9 mouse cellular contexts compared by ENCODE assay signal in the genomic region with DNA sequence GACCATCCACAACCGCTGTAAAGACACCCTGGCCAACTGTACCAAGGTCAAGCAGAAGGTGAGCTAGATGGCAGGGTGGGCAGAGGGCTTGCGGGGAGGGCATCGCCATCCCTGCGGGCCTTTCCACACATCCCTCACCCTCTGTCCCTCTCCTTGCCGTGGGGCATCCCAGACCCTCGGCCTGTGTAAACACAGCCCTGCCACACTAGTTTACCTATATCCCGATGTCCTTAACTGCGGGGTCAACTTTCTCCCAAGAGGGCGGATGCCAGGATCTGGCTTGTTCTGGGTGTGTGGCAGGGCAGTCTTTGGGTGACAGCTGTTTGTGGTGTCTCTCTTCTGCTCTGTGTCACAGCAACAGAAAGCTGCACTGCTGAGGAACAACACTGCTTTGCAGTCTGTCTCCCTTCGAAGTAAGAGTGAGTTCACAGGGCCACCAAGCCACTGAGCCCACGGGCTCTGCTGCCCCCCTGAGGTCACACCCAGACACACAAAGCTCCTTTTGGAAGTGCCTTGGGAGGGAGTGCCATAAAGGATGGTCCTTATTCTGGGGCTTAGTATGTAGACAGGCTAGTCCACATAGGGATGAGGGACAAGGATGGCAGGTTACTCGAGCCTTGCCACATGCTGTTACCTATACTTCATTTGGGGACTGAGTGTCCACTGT. TPM values are rescaled to one million over a fixed set of nuclear protein-coding genes. Genes with fewer than 3 reads are reported as not detected.
DNase-seq lines count a peak whose midpoint lies in the region; ATAC-seq and TF ChIP-seq lines count a peak whose summit lies in the region.
"Had no signal": no experiment of that assay in that cellular context is flagged by ENCODE, and none has a peak within 500 bp of the region (broad histone marks: within the 10 kb centered on the region; RNA-seq: fewer than 3 reads in every experiment).

No protein-coding gene starts in this region.

- peak; percentile 44 for DNase-seq in gastrocnemius, adult 18-20 months (ENCODE audit: low spot score)
- DNase-seq in gastrocnemius, postnatal 25 days: no peak
- DNase-seq in neural tube, embryonic 11.5 days (ENCODE audit: low spot score): peak; percentile 50
- DNase-seq in neural tube, embryonic 10.5 days (ENCODE audit: extremely low spot score, low spot score): no peak
- DNase-seq in induced T-regulatory cell, adult 2 months (ENCODE audit: low read depth): peak; percentile 53
- DNase-seq in frontal cortex, postnatal 36 days (ENCODE audit: low spot score in 2 of 2): no peak
- DNase-seq in layer of hippocampus, adult 9-10 months (ENCODE audit: low spot score): no peak

- no peaks in the 10 kb centered on the region for H3K4me1 ChIP-seq in neural tube, embryonic 11.5 days (ENCODE audit: control insufficient read depth, insufficient read depth, low read length)
- no peaks in the 10 kb centered on the region for H3K4me1 ChIP-seq in small intestine, adult 2 months (ENCODE audit: control insufficient read depth, insufficient read depth, insufficient read length, low read length)
- H3K4me1 ChIP-seq: limb, embryonic 12.5 days had no signal

- no peak overlapping the region for H3K27ac ChIP-seq in neural tube, embryonic 11.5 days (ENCODE audit: low read depth, low read length)
- no peak overlapping the region for H3K27ac ChIP-seq in small intestine, adult 2 months (ENCODE audit: insufficient read depth, low read depth, low read length)
- H3K27ac ChIP-seq: limb, embryonic 12.5 days had no signal

- peaks cover 53% of the 10 kb centered on the region for H3K36me3 ChIP-seq in neural tube, embryonic 11.5 days (ENCODE audit: control insufficient read depth, insufficient read depth, low read length)
- peaks cover 83% of the 10 kb centered on the region for H3K36me3 ChIP-seq in small intestine, adult 2 months (ENCODE audit: control insufficient read depth, insufficient read depth, low read length)

- TF ChIP-seq CTCF in small intestine, adult 2 months (IDR thresholded peaks at IDR 0.05; ENCODE audit: extremely low read depth, insufficient read length, insufficient replicate concordance, low read depth, low read length): peak; percentile 58; the same call in 1 of the 2 replicates

- TF ChIP-seq POLR2A in small intestine, adult 2 months (IDR thresholded peaks at IDR 0.05; ENCODE audit: low read depth, low read length): no peak

- no peaks in the 10 kb centered on the region for H3K27me3 ChIP-seq in neural tube, embryonic 11.5 days (ENCODE audit: control insufficient read depth, insufficient read depth, low read length)
- H3K27me3 ChIP-seq in small intestine, adult 2 months (ENCODE audit: control insufficient read depth, insufficient read depth, low read length): no peaks in the 10 kb centered on the region
- H3K27me3 ChIP-seq: limb, embryonic 12.5 days had no signal

- H3K9me3 ChIP-seq in neural tube, embryonic 11.5 days (ENCODE audit: control insufficient read depth, low read length): no peaks in the 10 kb centered on the region
- H3K9me3 ChIP-seq: limb, embryonic 12.5 days had no signal

- H3K9ac ChIP-seq in neural tube, embryonic 11.5 days (ENCODE audit: low read length): no peak overlapping the region
- H3K9ac ChIP-seq: limb, embryonic 12.5 days had no signal

- WGBS in neural tube, embryonic 11.5 days: 82% methylated on average over 12 of the region's 12 CpGs
- WGBS in small intestine, adult 2 months: 66% methylated on average over 12 of the region's 12 CpGs

- H3K4me2 ChIP-seq in neural tube, embryonic 11.5 days (ENCODE audit: low read depth): no peak overlapping the region
- H3K4me2 ChIP-seq: limb, embryonic 12.5 days had no signal

- no peak for ATAC-seq in neural tube, embryonic 11.5 days (ENCODE audit: insufficient read depth, low FRiP score, low TSS enrichment)

- H3K4me3 ChIP-seq in neural tube, embryonic 11.5 days (ENCODE audit: low read depth, low read length): no peak overlapping the region
- no peak overlapping the region for H3K4me3 ChIP-seq in small intestine, adult 2 months (ENCODE audit: low read depth, low read length)
- H3K4me3 ChIP-seq: limb, embryonic 12.5 days had no signal

RNA-seq across cellular contexts. Expression of gene Rxfp4, which starts 20.9 kb away (rescaled TPM):
- not detected for total RNA-seq in gastrocnemius, adult 18-20 months (2021)
- total RNA-seq in gastrocnemius, postnatal 25 days (2021): not detected
- not detected in 2 replicates for polyA plus RNA-seq in neural tube, embryonic 11.5 days (2014; fragmentation: Nextera tagmentation; extraction: Ambion mirVana)
- polyA plus RNA-seq in small intestine, adult 2 months (2012; rRNA removed): not detected in 2 replicates
- polyA plus RNA-seq: limb, embryonic 12.5 days had no signal

RNA-seq across cellular contexts. Expression of gene Arhgef2, which starts 26.3 kb away (rescaled TPM):
- total RNA-seq in gastrocnemius, adult 18-20 months (2021): 10 to 100 TPM; 11.5 to 20.0 TPM
- 10 to 100 TPM; 28.1 to 33.0 TPM for total RNA-seq in gastrocnemius, postnatal 25 days (2021)
- 142 and 145 TPM in 2 replicates for polyA plus RNA-seq in neural tube, embryonic 11.5 days (2014; fragmentation: Nextera tagmentation; extraction: Ambion mirVana)
- 49.5 and 110 TPM in 2 replicates for polyA plus RNA-seq in small intestine, adult 2 months (2012; rRNA removed)

RNA-seq across cellular contexts. Expression of gene Khdc4, which starts 53.5 kb away (rescaled TPM):
- total RNA-seq in gastrocnemius, adult 18-20 months (2021): 10 to 100 TPM; 18.7 to 23.4 TPM
- 10 to 100 TPM; 22.6 to 23.0 TPM for total RNA-seq in gastrocnemius, postnatal 25 days (2021)
- 111 TPM in 2 replicates for polyA plus RNA-seq in neural tube, embryonic 11.5 days (2014; fragmentation: Nextera tagmentation; extraction: Ambion mirVana)
- 20.2 and 23.2 TPM in 2 replicates for polyA plus RNA-seq in small intestine, adult 2 months (2012; rRNA removed)

RNA-seq across cellular contexts. Expression of gene Ssr2, which starts 56.4 kb away (rescaled TPM):
- total RNA-seq in gastrocnemius, adult 18-20 months (2021): 10 to 100 TPM; 40.4 to 44.2 TPM
- total RNA-seq in gastrocnemius, postnatal 25 days (2021): 10 to 100 TPM; 52.2 to 63.2 TPM
- polyA plus RNA-seq in neural tube, embryonic 11.5 days (2014; fragmentation: Nextera tagmentation; extraction: Ambion mirVana): 185 and 195 TPM in 2 replicates
- polyA plus RNA-seq in small intestine, adult 2 months (2012; rRNA removed): 130 and 182 TPM in 2 replicates

Comparison
In these comparisons a context has a peak if more than half of its experiments do, and no peak if none do; other contexts are left out.
1. DNase-seq: peak in gastrocnemius, adult 18-20 months (single experiment), neural tube, embryonic 11.5 days (single experiment) and induced T-regulatory cell, adult 2 months (single experiment); none in gastrocnemius, postnatal 25 days (single experiment), neural tube, embryonic 10.5 days (single experiment), frontal cortex, postnatal 36 days (0 of 2) and layer of hippocampus, adult 9-10 months (single experiment).